Mouse (Mus musculus) cerebellum, adult (tissue): ENCODE measurements around the gene Srxn1.
"Not testable (repeated sequence)": the region's sequence is repeated elsewhere in the genome, so short reads cannot be mapped to it uniquely, and the experiment has no call there.

Experiments
- ATAC-seq: cut with Nextera tagmentation; 2 replicates; pipeline ENCODE4 v1.9.2; 2017; ENCODE audit warnings: mild to moderate bottlenecking, moderate library complexity, mixed read lengths; ENCODE audit not compliant: insufficient number of reproducible peaks, low FRiP score, low TSS enrichment

Gene Srxn1

GRCm38 (mm10) chr2:152105318-152106224, at the start of gene Srxn1:
Srxn1 (plus strand) TSS chr2:152105516.
- peak; percentile 89 for ATAC-seq

- ATAC-seq = peak; percentile 86
Measured at GRCm38 (mm10) chr2:152056368-152057251, 48.7 kb upstream of the Srxn1 start.

- no peak for ATAC-seq
Measured at GRCm38 (mm10) chr2:152057252-152057563, 48.1 kb upstream of the Srxn1 start.

- not testable (repeated sequence) for ATAC-seq
Measured at GRCm38 (mm10) chr2:152062817-152063216, 42.5 kb upstream of the Srxn1 start.

GRCm38 (mm10) chr2:152068660-152069433, 36.5 kb upstream of the Srxn1 start:
- ATAC-seq = no peak

- ATAC-seq = no peak
Measured at GRCm38 (mm10) chr2:152069434-152069786, 35.9 kb upstream of the Srxn1 start.

GRCm38 (mm10) chr2:152069941-152070340, 35.4 kb upstream of the Srxn1 start:
- no peak for ATAC-seq

GRCm38 (mm10) chr2:152074521-152074920, 30.8 kb upstream of the Srxn1 start:
- ATAC-seq = no peak

- ATAC-seq = no peak
Measured at GRCm38 (mm10) chr2:152075294-152075889, 29.9 kb upstream of the Srxn1 start.

- no peak for ATAC-seq
Measured at GRCm38 (mm10) chr2:152077337-152077736, 28.0 kb upstream of the Srxn1 start.

- ATAC-seq = no peak
Measured at GRCm38 (mm10) chr2:152080685-152081541, 24.4 kb upstream of the Srxn1 start, which contains the start of gene Scrt2. Scrt2 (plus strand) TSS chr2:152081529.

- peak; percentile 59 for ATAC-seq
Measured at GRCm38 (mm10) chr2:152081641-152082448, 23.5 kb upstream of the Srxn1 start.

- no peak for ATAC-seq
Measured at GRCm38 (mm10) chr2:152082456-152083285, 22.6 kb upstream of the Srxn1 start.

GRCm38 (mm10) chr2:152083411-152083810, 21.9 kb upstream of the Srxn1 start:
- ATAC-seq = no peak

- ATAC-seq = no peak
Measured at GRCm38 (mm10) chr2:152084298-152084697, 21.0 kb upstream of the Srxn1 start.

- no peak for ATAC-seq
Measured at GRCm38 (mm10) chr2:152085414-152085813, 19.9 kb upstream of the Srxn1 start.

GRCm38 (mm10) chr2:152086451-152086850, 18.9 kb upstream of the Srxn1 start:
- no peak for ATAC-seq

- no peak for ATAC-seq
Measured at GRCm38 (mm10) chr2:152087111-152087510, 18.2 kb upstream of the Srxn1 start.
